Mouse (Mus musculus) MEL (cell line): Measurements from ENCODE around the gene Stpg1.

Experiments
- CHD2 ChIP-seq: IDR thresholded peaks from 2 replicates; pipeline ENCODE4 v1.6.1; 2011; ENCODE audit warnings: low read length, improper control_type of control experiment
- CTCF ChIP-seq, 3 experiments: IDR thresholded peaks in 2 of 3; conservative IDR thresholded peaks in 1 of 3; 2 replicates each; pipeline ENCODE4 v1.5.1; 2011 to 2012; ENCODE audit warnings: low read length in 3 of 3, low read depth in 2 of 3, mild to moderate bottlenecking in 2 of 3, improper control_type of control experiment in 1 of 3, inconsistent platforms in 1 of 3, mixed read lengths in 1 of 3, moderate library complexity in 1 of 3; ENCODE audit not compliant: control insufficient read depth in 1 of 3, insufficient read depth in 1 of 3, poor library complexity in 1 of 3, severe bottlenecking in 1 of 3
- KAT2A ChIP-seq: conservative IDR thresholded peaks from 2 replicates; pipeline ENCODE4 v1.6.1; 2012; ENCODE audit warnings: low read depth, low read length, improper control_type of control experiment, inconsistent platforms
- MAFK ChIP-seq: IDR thresholded peaks from 2 replicates; pipeline ENCODE4 v1.6.1; 2011; ENCODE audit warnings: low read depth, mild to moderate bottlenecking, low read length, improper control_type of control experiment, borderline replicate concordance
- MAX ChIP-seq: IDR thresholded peaks from 2 replicates; pipeline ENCODE4 v1.6.1; 2011; ENCODE audit warnings: low read length, improper control_type of control experiment
- NELFE ChIP-seq: IDR thresholded peaks from 2 replicates; pipeline ENCODE4 v1.6.1; 2011; ENCODE audit warnings: low read depth, low read length, improper control_type of control experiment
- POLR2A ChIP-seq, 2 experiments: IDR thresholded peaks; 2 replicates each; pipeline ENCODE4 v1.6.1; 2011 to 2012; ENCODE audit warnings: low read length in 2 of 2, mild to moderate bottlenecking in 2 of 2, control low read depth in 1 of 2, improper control_type of control experiment in 1 of 2, low read depth in 1 of 2, moderate library complexity in 1 of 2; ENCODE audit not compliant: control insufficient read depth in 1 of 2, insufficient read depth in 1 of 2, poor library complexity in 1 of 2
- SMC3 ChIP-seq: IDR thresholded peaks from 2 replicates; pipeline ENCODE4 v1.6.1; 2011; ENCODE audit warnings: low read depth, low read length, improper control_type of control experiment
- TBP ChIP-seq: IDR thresholded peaks from 2 replicates; pipeline ENCODE4 v1.8.0; 2011; ENCODE audit warnings: low read depth, low read length, improper control_type of control experiment
- ZC3H11A ChIP-seq: IDR thresholded peaks from 2 replicates; pipeline ENCODE4 v1.6.1; 2012; ENCODE audit warnings: low read depth, mild to moderate bottlenecking, inconsistent platforms, low read length, improper control_type of control experiment
- ZMIZ1 ChIP-seq: IDR thresholded peaks from 2 replicates; pipeline ENCODE4 v1.6.1; 2012; ENCODE audit warnings: low read depth, mild to moderate bottlenecking, inconsistent platforms, low read length, improper control_type of control experiment, moderate library complexity

DNA sequence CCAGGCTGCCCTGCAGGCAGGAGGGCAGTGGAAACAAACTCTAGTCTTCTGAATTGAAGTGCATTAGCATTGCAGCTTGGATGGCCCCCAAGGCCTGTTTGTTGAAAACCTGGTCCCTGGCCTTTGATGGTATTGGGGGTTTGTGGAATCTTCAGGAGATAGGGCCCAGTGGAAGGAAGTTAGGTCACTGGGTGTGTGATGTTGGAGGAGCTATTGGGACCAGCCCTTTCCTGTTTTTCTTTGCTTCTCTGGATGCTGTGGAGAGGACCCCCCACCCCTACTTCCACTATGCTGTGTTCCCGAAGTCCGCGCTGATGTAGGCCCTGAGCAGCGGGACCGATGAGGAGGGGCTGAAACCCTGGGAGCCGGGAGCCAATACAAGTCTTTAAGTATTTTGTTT is 3.5 kb downstream of the Stpg1 start:
- TF ChIP-seq CTCF (IDR thresholded peaks at IDR 0.05 in 2 of 3, conservative IDR thresholded peaks at IDR 0.05 in 1 of 3; ENCODE audit: control insufficient read depth in 1 of 3, insufficient read depth in 1 of 3, low read depth in 2 of 3, low read length in 3 of 3, poor library complexity in 1 of 3, severe bottlenecking in 1 of 3) (no peak), MAFK (no peak), SMC3 (no peak), POLR2A (IDR thresholded peaks at IDR 0.05; ENCODE audit: control insufficient read depth in 1 of 2, insufficient read depth in 1 of 2, low read depth in 1 of 2, low read length in 2 of 2, poor library complexity in 1 of 2) (no peak), CHD2 (no peak), ZMIZ1 (no peak), KAT2A (no peak), NELFE (no peak), ZC3H11A (no peak), MAX (no peak), TBP (no peak)
